Mouse (Mus musculus) intestine, embryonic 14.5 days (tissue): ENCODE data around the gene Fam129c. TPM values are rescaled to one million over a fixed set of nuclear protein-coding genes. Genes with fewer than 3 reads are reported as not detected.

Experiments used
- ATAC-seq: fragments of 200-750 bp; cut with Nextera tagmentation; replicated peaks from 2 replicates; pipeline ENCODE4 v1.8.0; 2017; ENCODE audit warnings: low read depth, moderate number of reproducible peaks, moderate TSS enrichment, moderate library complexity; ENCODE audit not compliant: low FRiP score, low TSS enrichment
- DNase-seq: peaks from one replicate; pipeline ENCODE4 v3.0.0-alpha.2; 2018; ENCODE audit warnings: low spot score
- H3K27ac ChIP-seq: fragments of 300-500 bp; sonication (generic); 2 replicates; pipeline ENCODE4 v1.5.1; 2014; ENCODE audit warnings: low read depth, mild to moderate bottlenecking, control low read depth
- H3K27me3 ChIP-seq: fragments of 300-500 bp; sonication (generic); replicated peaks from 2 replicates; pipeline ENCODE4 v1.6.1; 2014; ENCODE audit warnings: low read length, control low read depth; ENCODE audit not compliant: control insufficient read depth, insufficient read depth
- H3K36me3 ChIP-seq: fragments of 300-500 bp; sonication (generic); 2 replicates; pipeline ENCODE4 v1.6.1; 2014; ENCODE audit warnings: low read length, control low read depth; ENCODE audit not compliant: control insufficient read depth, insufficient read depth
- H3K4me1 ChIP-seq: fragments of 300-500 bp; sonication (generic); replicated peaks from 2 replicates; pipeline ENCODE4 v1.6.1; 2014; ENCODE audit warnings: low read length, control low read depth, mixed read lengths; ENCODE audit not compliant: control insufficient read depth, insufficient read depth
- H3K4me2 ChIP-seq: fragments of 300-500 bp; sonication (generic); 2 replicates; pipeline ENCODE4 v1.6.1; 2014; ENCODE audit warnings: low read length
- H3K4me3 ChIP-seq: fragments of 300-500 bp; sonication (generic); 2 replicates; pipeline ENCODE4 v1.5.1; 2014; ENCODE audit warnings: low read depth, low read length, control low read depth, mixed read lengths
- H3K9ac ChIP-seq: fragments of 300-500 bp; sonication (generic); 2 replicates; pipeline ENCODE4 v1.6.1; 2014; ENCODE audit warnings: mild to moderate bottlenecking, low read length
- H3K9me3 ChIP-seq: fragments of 300-500 bp; sonication (generic); 2 replicates; pipeline ENCODE4 v1.6.1; 2016; ENCODE audit warnings: low read length, control low read depth; ENCODE audit not compliant: control insufficient read depth
- WGBS: fragments of 180-500 bp; shearing (Covaris S2); extraction: QIAGEN DNeasy Blood & Tissue Kit; methylation state at CpG from one replicate; pipeline ENCODE4 v1.1.7; 2014; 5-methylcytosine and 5-hydroxymethylcytosine counted together
- polyA plus RNA-seq: library from polyadenylated mRNA; unstranded; fragments of >200 nt; fragmentation: Nextera tagmentation; extraction: Ambion mirVana; gene quantifications from 2 replicates; pipeline ENCODE4 v1.2.1, GENCODE M21; 2014

Gene Fam129c
- polyA plus RNA-seq, 1 experiment from 2014 or later: 3.1 TPM

GRCm38 (mm10) chr8:71579476-71579875 is 18.0 kb upstream of the Fam129c start:
- Histone ChIP-seq H3K27me3 (no peaks in the 10 kb centered on the region), H3K36me3 (peaks cover 7% of the 10 kb centered on the region), H3K4me3 (no peak overlapping the region), H3K9ac (no peak overlapping the region), H3K4me2 (no peak overlapping the region), H3K9me3 (no peaks in the 10 kb centered on the region), H3K27ac (no peak overlapping the region), H3K4me1 (no peaks in the 10 kb centered on the region)
- ATAC-seq: no peak
- WGBS: 92% methylated on average over 14 of the region's 14 CpGs
- no peak for DNase-seq

GRCm38 (mm10) chr8:71580201-71580600 is 17.2 kb upstream of the Fam129c start:
- no peaks in the 10 kb centered on the region for H3K9me3 ChIP-seq
- ATAC-seq (no peak), DNase-seq (no peak)
- H3K4me1 ChIP-seq: no peaks in the 10 kb centered on the region
- WGBS: 55% methylated on average over 9 of the region's 9 CpGs
- no peak overlapping the region for H3K27ac ChIP-seq
- no peak overlapping the region for H3K4me2 ChIP-seq
- H3K27me3 ChIP-seq: no peaks in the 10 kb centered on the region
- peaks cover 10% of the 10 kb centered on the region for H3K36me3 ChIP-seq
- H3K4me3 ChIP-seq: no peak overlapping the region
- H3K9ac ChIP-seq: no peak overlapping the region

- no peak overlapping the region for H3K4me2 ChIP-seq
- DNase-seq (no peak), ATAC-seq (no peak)
- H3K27ac ChIP-seq: no peak overlapping the region
- no peak overlapping the region for H3K4me3 ChIP-seq
- H3K36me3 ChIP-seq: peaks cover 16% of the 10 kb centered on the region
- no peaks in the 10 kb centered on the region for H3K9me3 ChIP-seq
- H3K27me3 ChIP-seq: no peaks in the 10 kb centered on the region
- 81% methylated on average over 2 of the region's 2 CpGs for WGBS
- no peak overlapping the region for H3K9ac ChIP-seq
- peaks cover 8% of the 10 kb centered on the region; the same call in 1 of the 2 replicates for H3K4me1 ChIP-seq
Measured at GRCm38 (mm10) chr8:71586891-71587290, 10.6 kb upstream of the Fam129c start.

- Histone ChIP-seq H3K9ac (no peak overlapping the region), H3K9me3 (no peaks in the 10 kb centered on the region), H3K4me3 (no peak overlapping the region), H3K27ac (no peak overlapping the region), H3K27me3 (no peaks in the 10 kb centered on the region), H3K4me1 (peaks cover 14% of the 10 kb centered on the region), H3K36me3 (peaks cover 16% of the 10 kb centered on the region), H3K4me2 (no peak overlapping the region)
- ATAC-seq (no peak), DNase-seq (no peak)
- 65% methylated on average over 3 of the region's 3 CpGs for WGBS
Measured at GRCm38 (mm10) chr8:71588762-71589161, 8.7 kb upstream of the Fam129c start.

GRCm38 (mm10) chr8:71591017-71591416 is 6.4 kb upstream of the Fam129c start:
- no peak for ATAC-seq
- Histone ChIP-seq H3K36me3 (peaks cover 2% of the 10 kb centered on the region; the same call in 1 of the 2 replicates), H3K4me3 (peak overlapping the region; percentile 72)

GRCm38 (mm10) chr8:71591471-71592373 is 5.7 kb upstream of the Fam129c start, which contains the start of gene Pgls:
Gene Pgls, plus strand, starts transcription at chr8:71592176.
- Histone ChIP-seq H3K9me3 (no peaks in the 10 kb centered on the region), H3K4me1 (peaks cover 14% of the 10 kb centered on the region), H3K27me3 (no peaks in the 10 kb centered on the region), H3K27ac (peak within 1 kb of the TSS; percentile 93), H3K4me3 (peak within 1 kb of the TSS; percentile 72), H3K36me3 (no peaks in the 10 kb centered on the region; the same call in 1 of the 2 replicates), H3K4me2 (peak within 1 kb of the TSS; percentile 97), H3K9ac (peak within 1 kb of the TSS; percentile 88)
- under 1% methylated on average over 71 of the region's 71 CpGs for WGBS
- DNase-seq: peak; percentile 93
- ATAC-seq: peak; percentile 91

More at GRCm38 (mm10) chr8:71591017-71591416, 6.4 kb upstream of the Fam129c start:
- 26% methylated on average over 5 of the region's 5 CpGs for WGBS
- Histone ChIP-seq H3K9ac (peak overlapping the region; percentile 88), H3K27ac (no peak overlapping the region), H3K4me1 (peaks cover 14% of the 10 kb centered on the region), H3K9me3 (no peaks in the 10 kb centered on the region), H3K4me2 (peak overlapping the region; percentile 97), H3K27me3 (no peaks in the 10 kb centered on the region)
- no peak for DNase-seq

GRCm38 (mm10) chr8:71592374-71593170 is 4.9 kb upstream of the Fam129c start:
- peak overlapping the region; percentile 72 for H3K4me3 ChIP-seq
- no peaks in the 10 kb centered on the region for H3K27me3 ChIP-seq
- ATAC-seq (peak; percentile 55), DNase-seq (peak; percentile 86)
- H3K4me1 ChIP-seq: peaks cover 14% of the 10 kb centered on the region
- H3K4me2 ChIP-seq: peak overlapping the region; percentile 97
- peak overlapping the region; percentile 88 for H3K9ac ChIP-seq
- H3K9me3 ChIP-seq: no peaks in the 10 kb centered on the region
- 4% methylated on average over 60 of the region's 60 CpGs for WGBS
- H3K36me3 ChIP-seq: no peaks in the 10 kb centered on the region; the same call in 1 of the 2 replicates
- peak overlapping the region; percentile 93 for H3K27ac ChIP-seq

GRCm38 (mm10) chr8:71593556-71594323 is 3.7 kb upstream of the Fam129c start:
- H3K4me1 ChIP-seq: peaks cover 14% of the 10 kb centered on the region
- no peaks in the 10 kb centered on the region; the same call in 1 of the 2 replicates for H3K36me3 ChIP-seq
- WGBS: 92% methylated on average over 8 of the region's 8 CpGs
- no peak overlapping the region for H3K27ac ChIP-seq
- H3K27me3 ChIP-seq: no peaks in the 10 kb centered on the region
- H3K4me2 ChIP-seq: no peak overlapping the region
- no peak overlapping the region for H3K9ac ChIP-seq
- DNase-seq (no peak), ATAC-seq (no peak)
- no peak overlapping the region for H3K4me3 ChIP-seq
- no peaks in the 10 kb centered on the region for H3K9me3 ChIP-seq
